Mouse (Mus musculus) T-cell, adult 66 days (primary cell): ENCODE data around the gene Slc6a19. TPM values are rescaled to one million over a fixed set of nuclear protein-coding genes. Genes with fewer than 3 reads are reported as not detected.

ENCODE experiments used
- total RNA-seq, 2 experiments: library from RNA; stranded (reverse); gene quantifications; 3 replicates in 1 of 2; 4 replicates in 1 of 2; pipeline ENCODE4 v1.2.4; 2023

Slc6a19 gene
- total RNA-seq: 10 to 100 TPM; 66.0 to 76.3 TPM

GRCm38 (mm10) chr13:73704694-73705325, at the start of gene Slc6a19:
Gene Slc6a19 (minus strand): TSS chr13:73704865.

GRCm38 (mm10) chr13:73732742-73733700, 28.4 kb upstream of the Slc6a19 start, which contains the start of gene Slc12a7:
Gene Slc12a7 (plus strand): TSS chr13:73733094.

GRCm38 (mm10) chr13:73677853-73678252, 26.8 kb downstream of the Slc6a19 start, which contains the start of gene Slc6a18:
Gene Slc6a18 (minus strand): TSS chr13:73678023.

Other genes starting within 250 kb of the Slc6a19 start
- gene Lpcat1, start 237.7 kb downstream of the Slc6a19 start, total RNA-seq: 10 to 100 TPM; 25.7 to 40.5 TPM
- gene Slc6a3, start 168.1 kb downstream of the Slc6a19 start, total RNA-seq: not detected
- gene Clptm1l, start 100.9 kb downstream of the Slc6a19 start, total RNA-seq: 100 to 1,000 TPM; 126 to 129 TPM
- gene Tert, start 78.0 kb downstream of the Slc6a19 start, total RNA-seq: 1 to 10 TPM; 6.5 to 7.0 TPM
- gene Slc6a18, start 26.8 kb downstream of the Slc6a19 start, total RNA-seq: 1 to 10 TPM; 1.4 to 2.9 TPM
- gene Slc12a7, start 28.2 kb upstream of the Slc6a19 start, total RNA-seq: 100 to 1,000 TPM; 405 TPM
- not detected for gene Nkd2, start 142.8 kb upstream of the Slc6a19 start, total RNA-seq
- gene Trip13, start 232.9 kb upstream of the Slc6a19 start, total RNA-seq: 1 to 10 TPM; 1.0 to 1.1 TPM
- gene Brd9, start 232.9 kb upstream of the Slc6a19 start, total RNA-seq: 10 to 100 TPM; 91.2 to 98.5 TPM